Mouse (Mus musculus) intestine, embryonic 15.5 days (tissue): ENCODE results near the gene Hoxd11. TPM values are rescaled to one million over a fixed set of nuclear protein-coding genes. Genes with fewer than 3 reads are reported as not detected.

Experiments used
- ATAC-seq: fragments of 200-750 bp; cut with Nextera tagmentation; 2 replicates; pipeline ENCODE4 v1.8.0; 2017; ENCODE audit warnings: moderate TSS enrichment, moderate library complexity
- H3K27ac ChIP-seq: fragments of 300-500 bp; sonication (generic); 2 replicates; pipeline ENCODE4 v1.5.1; 2015; ENCODE audit warnings: mild to moderate bottlenecking, inconsistent platforms
- H3K27me3 ChIP-seq: fragments of 300-500 bp; sonication (generic); replicated peaks from 2 replicates; pipeline ENCODE4 v1.6.1; 2015; ENCODE audit warnings: inconsistent platforms
- H3K36me3 ChIP-seq: fragments of 300-500 bp; sonication (generic); 2 replicates; pipeline ENCODE4 v1.6.1; 2015; ENCODE audit warnings: inconsistent platforms
- H3K4me1 ChIP-seq: fragments of 300-500 bp; sonication (generic); replicated peaks from 2 replicates; pipeline ENCODE4 v1.6.1; 2015; ENCODE audit warnings: inconsistent platforms
- H3K4me2 ChIP-seq: fragments of 300-500 bp; sonication (generic); replicated peaks from 2 replicates; pipeline ENCODE4 v1.6.1; 2015; ENCODE audit warnings: mild to moderate bottlenecking, inconsistent platforms
- H3K4me3 ChIP-seq: fragments of 300-500 bp; sonication (generic); replicated peaks from 2 replicates; pipeline ENCODE4 v1.5.1; 2015; ENCODE audit warnings: inconsistent platforms
- H3K9ac ChIP-seq: fragments of 300-500 bp; sonication (generic); 2 replicates; pipeline ENCODE4 v1.6.1; 2015; ENCODE audit warnings: inconsistent platforms
- H3K9me3 ChIP-seq: fragments of 300-500 bp; sonication (generic); 2 replicates; pipeline ENCODE4 v1.6.1; 2016; ENCODE audit warnings: inconsistent platforms
- WGBS: fragments of 180-500 bp; shearing (Covaris S2); methylation state at CpG from one replicate; pipeline ENCODE4 v1.1.7; 2015; 5-methylcytosine and 5-hydroxymethylcytosine counted together
- polyA plus RNA-seq: library from polyadenylated mRNA; unstranded; fragments of >200 nt; fragmentation: Nextera tagmentation; extraction: Ambion mirVana; gene quantifications from 2 replicates; pipeline ENCODE4 v1.2.1, GENCODE M21; 2015

Hoxd11 gene
- polyA plus RNA-seq, 1 experiment from 2014 or later, result 2.3 TPM

DNA sequence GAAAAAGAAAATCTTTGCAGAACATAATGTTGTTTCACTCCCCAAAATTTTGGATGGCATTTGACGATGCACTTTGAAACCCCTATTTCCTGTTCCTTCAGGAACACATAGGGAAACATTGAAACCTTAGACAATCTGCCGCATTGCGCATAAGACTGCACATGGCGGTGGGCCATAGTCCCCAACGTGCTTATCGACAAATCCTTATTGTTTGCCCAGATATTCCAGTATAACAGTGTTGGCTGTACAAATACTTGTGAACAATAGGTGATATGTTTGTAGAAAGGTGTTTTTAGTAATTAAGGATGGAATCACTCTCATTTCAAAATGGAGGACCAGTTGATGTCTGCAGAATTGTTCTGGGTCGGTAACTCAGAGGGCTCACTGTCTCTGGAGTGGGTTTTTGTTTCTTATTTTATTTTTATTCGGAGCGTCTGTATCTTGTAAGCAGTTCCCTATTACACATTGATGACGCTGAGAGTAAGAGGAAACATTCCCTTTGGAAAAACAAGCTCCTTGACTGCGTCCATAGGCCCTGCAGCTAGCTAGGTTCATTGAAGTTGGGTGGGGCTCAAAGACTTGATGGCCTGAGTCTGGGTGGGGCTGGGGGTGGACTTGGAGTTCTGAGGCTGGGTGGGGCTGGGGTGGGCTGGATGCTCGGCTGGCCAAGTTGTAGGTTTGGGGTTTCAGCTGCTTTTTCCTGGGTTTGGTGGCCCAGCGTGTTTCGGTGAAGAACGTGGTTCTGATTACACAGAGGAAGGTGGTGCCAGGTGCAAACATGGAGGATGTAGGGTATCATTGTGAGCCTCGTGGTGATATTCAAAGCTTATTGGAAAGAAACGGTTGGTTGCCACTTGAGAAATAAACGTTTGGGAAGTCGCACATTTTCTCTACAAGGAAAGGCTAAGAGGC is 34.1 kb downstream of the Hoxd11 start:
- peaks cover 44% of the 10 kb centered on the region for H3K27me3 ChIP-seq
- no peaks in the 10 kb centered on the region for H3K9me3 ChIP-seq
- no peaks in the 10 kb centered on the region for H3K36me3 ChIP-seq
- no peak overlapping the region for H3K9ac ChIP-seq
- H3K4me2 ChIP-seq, result peak overlapping the region; percentile 73
- WGBS, result 16% methylated on average over 19 of the region's 19 CpGs
- ATAC-seq, result no peak
- H3K27ac ChIP-seq, result no peak overlapping the region
- H3K4me1 ChIP-seq, result no peaks in the 10 kb centered on the region; the same call in 1 of the 2 replicates
- H3K4me3 ChIP-seq, result peak overlapping the region; percentile 11; the same call in 1 of the 2 replicates

DNA sequence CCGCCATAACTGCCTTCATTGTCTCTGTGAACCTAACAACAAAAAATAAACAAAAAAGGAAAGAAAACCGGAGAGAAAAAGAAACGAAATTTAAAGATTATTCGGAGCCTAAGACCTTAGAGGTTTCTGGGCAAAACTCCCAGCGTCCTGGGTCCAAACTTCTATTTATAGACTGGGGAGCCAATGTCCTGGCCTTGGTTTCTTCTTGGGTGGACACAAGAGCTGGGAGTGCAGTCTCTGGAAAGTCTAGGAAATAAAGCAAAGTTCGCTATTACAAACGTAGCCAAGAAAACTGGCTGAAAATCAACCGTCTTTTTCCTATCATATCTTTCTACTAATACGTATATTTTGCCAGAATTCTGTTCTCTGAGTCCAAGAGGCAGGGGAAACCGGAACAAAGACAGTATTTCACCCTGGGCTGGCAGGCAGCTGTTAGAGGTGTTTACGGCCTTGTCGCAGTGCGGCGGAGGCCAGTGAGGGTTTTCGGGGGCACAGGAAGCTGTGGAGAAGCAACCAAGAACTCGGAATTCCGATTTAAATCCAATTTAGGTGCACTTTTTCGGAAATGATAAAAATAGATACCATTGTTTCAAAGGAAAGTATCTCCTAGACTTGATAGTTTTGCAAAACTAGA is 34.9 kb downstream of the Hoxd11 start:
- Histone ChIP-seq H3K4me2 (peak overlapping the region; percentile 73), H3K9ac (no peak overlapping the region), H3K27ac (0 out of 2 replicates have a peak overlapping the region, but pooled peaks have one; percentile 9), H3K36me3 (no peaks in the 10 kb centered on the region), H3K4me1 (no peaks in the 10 kb centered on the region; the same call in 1 of the 2 replicates), H3K27me3 (peaks cover 39% of the 10 kb centered on the region), H3K4me3 (no peak overlapping the region), H3K9me3 (no peaks in the 10 kb centered on the region)
- ATAC-seq, result no peak
- 22% methylated on average over 18 of the region's 18 CpGs for WGBS

DNA sequence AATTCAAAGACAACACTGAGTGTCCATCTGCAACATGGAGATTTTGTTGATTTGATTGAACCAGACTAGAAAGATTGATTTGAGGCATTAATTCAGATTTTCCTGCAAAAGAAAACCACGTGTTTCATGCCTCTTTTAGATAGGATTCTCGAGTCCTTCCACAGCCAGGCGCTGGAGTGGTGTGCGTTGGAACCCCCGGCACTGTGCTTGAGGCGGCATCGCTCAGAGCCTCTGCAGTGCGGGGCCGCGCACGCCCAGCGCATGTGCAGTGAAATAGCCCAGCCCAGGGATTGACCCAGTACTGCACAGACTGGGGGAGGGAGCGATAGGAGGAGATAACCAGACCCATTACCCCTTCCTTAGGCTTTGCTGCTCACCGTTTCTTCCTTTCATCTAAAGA is 35.5 kb downstream of the Hoxd11 start:
- WGBS, result 4% methylated on average over 14 of the region's 14 CpGs
- no peak overlapping the region for H3K9ac ChIP-seq
- peak overlapping the region; percentile 73 for H3K4me2 ChIP-seq
- peak overlapping the region; percentile 14; the same call in 1 of the 2 replicates for H3K4me3 ChIP-seq
- peaks cover 38% of the 10 kb centered on the region for H3K27me3 ChIP-seq
- no peaks in the 10 kb centered on the region; the same call in 1 of the 2 replicates for H3K4me1 ChIP-seq
- ATAC-seq, result peak; percentile 52
- H3K36me3 ChIP-seq, result no peaks in the 10 kb centered on the region
- no peaks in the 10 kb centered on the region for H3K9me3 ChIP-seq
- H3K27ac ChIP-seq, result no peak overlapping the region; the same call in 1 of the 2 replicates

DNA sequence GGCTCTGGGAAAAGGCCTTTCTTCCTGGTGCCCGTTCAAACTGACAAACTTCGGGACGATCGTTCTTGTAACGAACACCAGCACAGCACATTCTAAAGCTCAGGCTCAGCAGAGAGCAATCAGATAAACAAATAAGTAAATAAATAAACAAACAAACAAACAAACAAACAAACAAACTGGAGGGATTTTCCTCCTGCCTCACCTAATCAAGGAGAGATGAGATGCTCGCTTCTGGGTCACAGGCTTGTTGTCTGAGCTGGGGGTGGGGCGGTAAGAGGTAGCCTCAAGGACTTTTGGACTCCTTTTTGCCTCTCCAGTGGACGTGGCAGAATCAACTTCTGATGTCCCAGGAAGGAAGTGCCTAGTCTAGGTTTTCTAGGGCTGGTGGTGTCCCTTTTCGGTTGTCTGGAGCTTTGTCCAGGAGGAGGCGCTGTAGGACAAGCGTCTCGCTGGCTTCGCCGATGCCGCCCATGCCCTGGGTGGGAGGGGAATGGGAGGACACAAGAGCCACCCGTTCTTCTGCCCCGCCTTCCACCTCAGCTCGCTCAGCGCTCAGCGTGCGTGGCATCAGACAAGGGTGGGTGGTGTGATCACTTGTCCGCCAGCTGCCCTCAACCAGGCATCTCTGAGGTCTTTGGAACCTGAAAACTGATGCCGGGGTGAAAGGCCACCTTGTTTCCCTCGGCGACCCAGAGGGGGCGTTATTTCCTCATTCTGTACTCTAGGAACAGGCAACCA is 36.3 kb downstream of the Hoxd11 start:
- 4% methylated on average over 26 of the region's 26 CpGs for WGBS
- peaks cover 33% of the 10 kb centered on the region for H3K27me3 ChIP-seq
- no peaks in the 10 kb centered on the region for H3K36me3 ChIP-seq
- no peak overlapping the region for H3K27ac ChIP-seq
- H3K4me2 ChIP-seq, result peak overlapping the region; percentile 73
- H3K4me1 ChIP-seq, result no peaks in the 10 kb centered on the region; the same call in 1 of the 2 replicates
- peak overlapping the region; percentile 25 for H3K4me3 ChIP-seq
- ATAC-seq, result peak; percentile 75
- H3K9me3 ChIP-seq, result no peaks in the 10 kb centered on the region
- H3K9ac ChIP-seq, result no peak overlapping the region

DNA sequence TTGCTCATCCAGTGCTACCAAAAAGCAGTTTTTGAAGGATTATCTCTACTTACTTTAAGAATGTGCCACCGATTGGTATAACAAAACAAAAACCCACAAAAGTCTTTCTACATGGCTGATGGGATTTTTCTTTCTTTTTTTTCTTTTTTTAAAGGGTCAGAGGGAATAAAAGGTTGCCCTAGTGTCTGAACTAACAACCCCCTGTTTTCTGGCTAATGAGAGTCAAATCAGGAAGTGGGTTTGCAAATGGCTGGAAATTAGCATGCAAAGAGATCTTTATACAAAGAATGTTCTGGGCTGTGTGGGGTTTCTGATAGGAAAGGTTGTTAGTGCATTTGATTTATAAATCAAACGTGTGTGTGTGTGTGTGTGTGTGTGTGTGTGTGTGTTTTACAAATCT is 41.0 kb downstream of the Hoxd11 start:
- no peak overlapping the region for H3K4me2 ChIP-seq
- H3K9ac ChIP-seq, result no peak overlapping the region
- no peaks in the 10 kb centered on the region for H3K9me3 ChIP-seq
- H3K27ac ChIP-seq, result no peak overlapping the region
- no peaks in the 10 kb centered on the region for H3K36me3 ChIP-seq
- H3K4me1 ChIP-seq, result peaks cover 16% of the 10 kb centered on the region
- 39% methylated on average over 2 of the region's 2 CpGs for WGBS
- no peak overlapping the region for H3K4me3 ChIP-seq
- ATAC-seq, result no peak
- peaks cover 45% of the 10 kb centered on the region for H3K27me3 ChIP-seq

DNA sequence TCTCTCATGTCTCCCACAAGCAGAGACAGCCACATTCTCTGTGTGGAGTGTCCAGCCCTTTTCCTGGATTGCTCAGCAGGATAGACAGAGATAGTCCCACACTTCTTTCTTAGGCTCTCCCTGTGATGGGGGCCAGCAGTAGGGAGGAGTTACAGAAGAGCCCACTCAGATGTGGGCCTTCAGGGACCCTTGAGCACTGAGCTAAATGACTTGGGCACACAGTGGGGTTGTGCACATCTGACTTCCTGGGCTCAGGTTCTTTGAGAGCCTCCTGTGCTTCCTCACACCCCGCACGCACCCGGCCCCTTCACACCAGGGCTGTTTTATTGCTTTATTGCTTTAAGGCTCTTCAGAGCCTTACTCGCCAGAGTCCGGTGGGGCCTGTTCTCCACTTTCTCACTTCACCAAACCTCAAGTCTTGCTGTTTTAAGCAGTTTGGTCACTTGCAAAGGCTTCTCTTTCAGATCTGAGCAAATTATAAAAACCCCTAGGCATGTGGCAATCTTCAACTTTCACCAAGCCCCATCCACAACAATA is 41.7 kb downstream of the Hoxd11 start:
- no peak overlapping the region for H3K4me3 ChIP-seq
- 27% methylated on average over 5 of the region's 5 CpGs for WGBS
- no peak overlapping the region for H3K27ac ChIP-seq
- no peaks in the 10 kb centered on the region for H3K9me3 ChIP-seq
- no peak overlapping the region for H3K9ac ChIP-seq
- H3K4me2 ChIP-seq, result peak overlapping the region; percentile 10; the same call in 1 of the 2 replicates
- ATAC-seq, result peak; percentile 74
- H3K36me3 ChIP-seq, result no peaks in the 10 kb centered on the region
- H3K4me1 ChIP-seq, result peaks cover 16% of the 10 kb centered on the region
- peaks cover 50% of the 10 kb centered on the region for H3K27me3 ChIP-seq

DNA sequence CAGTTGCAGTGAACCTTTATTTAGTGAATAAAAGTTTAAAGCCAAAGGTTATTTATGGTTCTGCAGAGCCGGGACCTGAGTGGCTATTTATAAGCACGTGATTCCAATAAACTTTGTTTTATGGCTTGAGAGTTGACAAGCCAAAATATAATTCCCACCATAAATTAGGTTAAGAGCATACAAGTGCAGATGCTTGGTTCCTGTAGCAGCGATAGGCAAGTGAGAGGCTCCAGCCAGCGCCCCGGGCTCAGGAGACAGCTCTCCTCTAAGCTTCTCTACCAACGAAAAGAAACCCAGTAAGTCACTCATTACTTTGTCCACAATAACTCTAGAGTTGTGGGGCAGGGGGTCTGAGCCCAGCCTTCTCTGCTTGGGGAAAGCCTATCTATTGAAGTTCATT is 42.5 kb downstream of the Hoxd11 start:
- Histone ChIP-seq H3K27ac (no peak overlapping the region), H3K4me3 (no peak overlapping the region), H3K36me3 (no peaks in the 10 kb centered on the region), H3K4me2 (peak overlapping the region; percentile 24; the same call in 1 of the 2 replicates), H3K27me3 (peaks cover 53% of the 10 kb centered on the region), H3K9ac (no peak overlapping the region), H3K4me1 (peaks cover 16% of the 10 kb centered on the region), H3K9me3 (no peaks in the 10 kb centered on the region)
- 10% methylated on average over 6 of the region's 6 CpGs for WGBS
- peak; percentile 26; the same call in 1 of the 2 replicates for ATAC-seq

DNA sequence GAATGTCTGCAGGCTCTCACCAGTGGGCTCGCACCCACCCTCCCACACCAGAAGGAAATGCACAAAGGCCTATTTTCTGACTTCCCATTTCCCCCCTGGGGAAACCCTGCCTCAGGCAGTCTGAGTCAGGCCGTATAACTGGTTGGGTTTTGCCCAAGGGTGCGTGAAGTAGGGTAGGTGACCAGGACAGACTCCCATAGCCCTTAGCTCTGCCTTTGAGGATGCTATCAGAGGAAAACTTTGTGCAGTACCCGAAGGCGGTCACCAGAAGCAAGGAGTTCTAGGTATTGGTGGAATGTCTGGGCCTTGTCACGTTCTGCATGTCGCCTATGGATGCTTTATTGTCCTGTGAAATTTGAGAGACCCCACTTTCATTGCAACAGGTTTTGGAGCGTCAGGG is 43.6 kb downstream of the Hoxd11 start:
- Histone ChIP-seq H3K4me3 (no peak overlapping the region), H3K4me1 (peaks cover 22% of the 10 kb centered on the region), H3K9ac (no peak overlapping the region), H3K27ac (no peak overlapping the region), H3K9me3 (no peaks in the 10 kb centered on the region), H3K4me2 (peak overlapping the region; percentile 33), H3K27me3 (peaks cover 64% of the 10 kb centered on the region), H3K36me3 (no peaks in the 10 kb centered on the region)
- WGBS, result 48% methylated on average over 8 of the region's 8 CpGs
- no peak for ATAC-seq

DNA sequence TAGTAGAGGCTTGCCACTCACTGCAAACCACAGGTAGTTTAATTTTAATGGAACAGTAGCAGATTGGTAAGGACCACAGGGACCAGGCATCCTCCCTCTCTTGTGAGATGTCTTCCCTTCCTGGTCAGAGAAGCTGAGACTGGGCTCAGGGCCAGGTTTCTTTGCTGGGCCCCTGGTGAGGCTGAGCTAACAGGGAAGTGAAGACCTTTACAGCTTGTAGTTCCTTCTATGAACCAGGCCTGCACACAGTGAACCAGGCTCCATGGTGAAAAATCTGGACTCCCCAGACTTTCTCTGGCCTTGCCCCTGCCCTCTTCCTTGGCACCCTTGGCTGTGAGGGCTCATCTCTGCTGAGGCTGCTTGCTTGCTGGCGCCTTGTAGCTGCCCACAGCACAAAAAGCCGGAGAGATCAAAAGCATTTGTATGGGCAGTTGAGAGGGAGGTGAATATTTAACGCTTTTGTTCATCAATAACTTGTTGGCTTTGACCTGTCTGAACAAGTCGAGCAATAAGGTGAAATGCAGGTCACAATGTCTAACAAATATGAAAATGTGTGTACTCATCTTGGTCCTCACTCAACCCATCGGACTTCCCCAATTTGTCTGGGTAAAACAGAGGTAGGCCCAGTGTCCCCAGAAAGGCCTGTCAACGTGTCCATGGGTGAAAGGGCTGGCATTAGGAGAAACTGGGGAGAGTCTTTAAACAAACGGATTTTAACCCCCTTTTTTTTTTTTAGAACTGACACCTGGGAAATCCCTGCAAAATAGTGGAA is 45.1 kb downstream of the Hoxd11 start:
- WGBS, result 53% methylated on average over 7 of the region's 7 CpGs
- no peaks in the 10 kb centered on the region for H3K36me3 ChIP-seq
- H3K27me3 ChIP-seq, result peaks cover 69% of the 10 kb centered on the region
- H3K4me3 ChIP-seq, result no peak overlapping the region
- no peak overlapping the region for H3K9ac ChIP-seq
- peak; percentile 43 for ATAC-seq
- H3K9me3 ChIP-seq, result no peaks in the 10 kb centered on the region
- H3K27ac ChIP-seq, result no peak overlapping the region
- 0 out of 2 replicates have a peak overlapping the region, but pooled peaks have one; percentile 23 for H3K4me2 ChIP-seq
- peaks cover 22% of the 10 kb centered on the region for H3K4me1 ChIP-seq

DNA sequence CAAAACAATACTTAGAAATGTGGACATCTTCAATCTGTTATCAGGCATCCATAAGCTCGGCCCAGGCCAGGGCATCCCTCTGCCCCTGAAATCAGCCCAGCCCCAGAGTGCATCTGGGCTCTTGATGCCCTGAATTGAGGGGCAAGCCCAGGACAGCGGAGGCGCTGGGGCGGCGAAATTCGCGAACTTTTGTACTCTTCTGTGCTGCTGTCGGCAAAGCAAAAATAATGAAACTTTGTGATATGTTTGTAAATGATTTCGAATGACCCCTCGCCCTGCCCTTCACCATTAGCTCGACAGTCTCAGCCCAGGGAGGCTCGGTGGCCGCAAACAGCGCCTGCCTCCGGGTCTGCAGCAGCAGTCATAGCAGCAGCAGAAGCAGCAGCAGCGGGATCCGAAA is 45.8 kb downstream of the Hoxd11 start:
- no peak overlapping the region for H3K4me3 ChIP-seq
- no peaks in the 10 kb centered on the region for H3K9me3 ChIP-seq
- no peak overlapping the region for H3K4me2 ChIP-seq
- no peak overlapping the region for H3K9ac ChIP-seq
- peaks cover 65% of the 10 kb centered on the region for H3K27me3 ChIP-seq
- 41% methylated on average over 17 of the region's 17 CpGs for WGBS
- H3K36me3 ChIP-seq, result no peaks in the 10 kb centered on the region
- peaks cover 22% of the 10 kb centered on the region for H3K4me1 ChIP-seq
- H3K27ac ChIP-seq, result no peak overlapping the region
- no peak for ATAC-seq

DNA sequence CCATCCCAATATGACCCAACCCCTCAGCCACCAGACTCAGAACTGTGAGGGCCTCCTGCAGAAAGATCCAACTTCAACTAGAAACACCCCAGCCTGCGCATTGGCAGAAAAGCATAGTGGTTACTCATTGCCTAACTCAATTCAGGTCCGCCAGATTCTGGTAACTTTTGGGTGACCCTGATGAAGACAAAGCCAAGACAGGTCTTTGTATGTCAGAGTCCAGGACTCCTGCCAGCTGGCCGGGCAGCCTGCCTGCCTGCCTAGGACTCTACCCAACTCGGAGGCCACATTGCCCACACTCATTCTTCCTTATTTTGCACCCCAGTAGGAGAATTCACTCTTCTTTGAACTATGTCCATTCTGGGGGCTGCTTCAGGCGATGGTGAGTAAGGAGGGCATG is 47.2 kb downstream of the Hoxd11 start, which contains the start of gene Gm28230:
Gene Gm28230 (plus strand): TSS at position 178 of the 400 bp plus-strand sequence.
- 50% methylated on average over 5 of the region's 5 CpGs for WGBS
- Histone ChIP-seq H3K9me3 (no peaks in the 10 kb centered on the region), H3K9ac (peak within 1 kb of the TSS; percentile 37), H3K4me3 (peak within 1 kb of the TSS; percentile 32), H3K27me3 (peaks cover 73% of the 10 kb centered on the region), H3K27ac (peak within 1 kb of the TSS; percentile 40; the same call in 1 of the 2 replicates), H3K4me1 (peaks cover 22% of the 10 kb centered on the region), H3K36me3 (no peaks in the 10 kb centered on the region), H3K4me2 (peak within 1 kb of the TSS; percentile 50)
- ATAC-seq, result no peak
